Mouse (Mus musculus) lung, embryonic 15.5 days (tissue): ENCODE results near the gene Gab1. TPM values are rescaled to one million over a fixed set of nuclear protein-coding genes. Genes with fewer than 3 reads are reported as not detected.
"Not testable (repeated sequence)": the region's sequence is repeated elsewhere in the genome, so short reads cannot be mapped to it uniquely, and the experiment has no call there.

Source experiments
- ATAC-seq: fragments of 200-750 bp; cut with Nextera tagmentation; 2 replicates; pipeline ENCODE4 v1.8.0; 2017; ENCODE audit warnings: moderate number of reproducible peaks, borderline replicate concordance; ENCODE audit not compliant: low FRiP score, low TSS enrichment; ENCODE audit errors: extremely low read depth
- H3K27ac ChIP-seq: fragments of 300-500 bp; sonication (generic); 2 replicates; pipeline ENCODE4 v1.5.1; 2015; ENCODE audit warnings: moderate library complexity, mild to moderate bottlenecking, inconsistent platforms
- H3K27me3 ChIP-seq: fragments of 300-500 bp; sonication (generic); 2 replicates; pipeline ENCODE4 v1.6.1; 2015; ENCODE audit warnings: inconsistent platforms
- H3K36me3 ChIP-seq: fragments of 300-500 bp; sonication (generic); 2 replicates; pipeline ENCODE4 v1.6.1; 2015; ENCODE audit warnings: inconsistent platforms
- H3K4me1 ChIP-seq: fragments of 300-500 bp; sonication (generic); 2 replicates; pipeline ENCODE4 v1.6.1; 2015; ENCODE audit warnings: inconsistent platforms
- H3K4me2 ChIP-seq: fragments of 300-500 bp; sonication (generic); 2 replicates; pipeline ENCODE4 v1.6.1; 2015; ENCODE audit warnings: inconsistent platforms, mild to moderate bottlenecking, moderate library complexity
- H3K4me3 ChIP-seq: fragments of 300-500 bp; sonication (generic); 2 replicates; pipeline ENCODE4 v1.5.1; 2015; ENCODE audit warnings: mild to moderate bottlenecking, inconsistent platforms
- H3K9ac ChIP-seq: fragments of 300-500 bp; sonication (generic); 2 replicates; pipeline ENCODE4 v1.6.1; 2015; ENCODE audit warnings: inconsistent platforms
- H3K9me3 ChIP-seq: fragments of 300-500 bp; sonication (generic); 2 replicates; pipeline ENCODE4 v1.6.1; 2016; ENCODE audit warnings: inconsistent platforms
- WGBS: fragments of 180-500 bp; shearing (Covaris S2); methylation state at CpG from one replicate; pipeline ENCODE4 v1.1.7; 2015; 5-methylcytosine and 5-hydroxymethylcytosine counted together
- polyA plus RNA-seq: library from polyadenylated mRNA; unstranded; fragments of >200 nt; fragmentation: Nextera tagmentation; extraction: Ambion mirVana; gene quantifications from 2 replicates; pipeline ENCODE4 v1.2.1, GENCODE M21; 2015

Gene Gab1
- polyA plus RNA-seq, 1 experiment from 2014 or later: 22.2 TPM

DNA sequence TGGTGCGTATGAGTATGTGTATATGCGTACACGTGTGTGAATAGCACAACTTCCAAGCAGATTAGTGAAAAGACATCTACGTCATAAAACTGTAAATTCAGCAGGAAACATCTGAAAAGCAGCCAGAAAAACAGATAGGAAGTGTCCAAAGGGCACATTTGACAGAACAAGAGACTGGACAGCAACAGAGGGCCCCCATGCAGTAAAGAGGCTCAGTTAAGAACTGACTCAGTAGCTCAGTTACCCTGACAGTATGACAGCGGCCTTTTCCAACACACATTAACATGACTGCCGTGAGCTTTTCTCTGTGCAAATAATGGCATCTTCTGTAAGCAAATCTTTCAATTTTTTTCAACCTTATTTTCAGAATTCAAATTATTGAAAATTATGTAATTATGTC lies 111.9 kb downstream of the Gab1 start:
- 85% methylated on average over 6 of the region's 6 CpGs for WGBS
- no peak overlapping the region for H3K4me3 ChIP-seq
- no peaks in the 10 kb centered on the region for H3K4me1 ChIP-seq
- H3K9me3 ChIP-seq: no peaks in the 10 kb centered on the region
- H3K4me2 ChIP-seq: no peak overlapping the region
- ATAC-seq: no peak
- H3K27me3 ChIP-seq: no peaks in the 10 kb centered on the region
- H3K9ac ChIP-seq: no peak overlapping the region
- H3K36me3 ChIP-seq: peaks cover 60% of the 10 kb centered on the region
- no peak overlapping the region for H3K27ac ChIP-seq

- no peak overlapping the region for H3K9ac ChIP-seq
- H3K27ac ChIP-seq: no peak overlapping the region
- H3K36me3 ChIP-seq: no peaks in the 10 kb centered on the region
- no peaks in the 10 kb centered on the region for H3K27me3 ChIP-seq
- no peaks in the 10 kb centered on the region for H3K9me3 ChIP-seq
- ATAC-seq: no peak
- WGBS: 26% methylated on average over 9 of the region's 9 CpGs
- no peak overlapping the region for H3K4me2 ChIP-seq
- H3K4me3 ChIP-seq: no peak overlapping the region
- H3K4me1 ChIP-seq: no peaks in the 10 kb centered on the region
Observed at GRCm38 (mm10) chr8:80753017-80753715, 127.2 kb downstream of the Gab1 start.

- Histone ChIP-seq H3K4me3 (no peak overlapping the region), H3K4me1 (no peaks in the 10 kb centered on the region), H3K36me3 (no peaks in the 10 kb centered on the region), H3K27ac (no peak overlapping the region), H3K4me2 (no peak overlapping the region), H3K9ac (no peak overlapping the region), H3K9me3 (no peaks in the 10 kb centered on the region), H3K27me3 (no peaks in the 10 kb centered on the region)
- 60% methylated on average over 7 of the region's 7 CpGs for WGBS
- no peak for ATAC-seq
Observed at GRCm38 (mm10) chr8:80752429-80752828, 127.9 kb downstream of the Gab1 start.

DNA sequence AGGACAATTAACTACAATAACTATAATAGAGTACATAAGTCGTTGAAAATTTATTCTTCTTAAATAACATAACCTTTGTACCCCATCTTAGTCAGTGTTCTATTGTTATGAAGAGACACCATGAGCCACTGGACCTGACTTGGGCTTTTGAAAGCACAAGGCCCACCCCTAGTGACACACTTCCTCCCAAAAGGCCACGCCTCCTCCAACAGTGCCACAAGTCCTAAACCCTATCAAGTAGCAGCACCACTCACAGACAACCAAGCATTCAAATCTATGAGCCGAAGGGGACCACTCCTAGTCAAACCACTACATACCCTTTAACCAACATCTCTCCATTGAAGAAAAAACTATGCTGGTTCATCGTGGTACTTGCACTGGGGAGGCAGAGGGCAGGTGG lies 131.2 kb downstream of the Gab1 start:
- H3K27ac ChIP-seq: no peak overlapping the region
- H3K4me1 ChIP-seq: no peaks in the 10 kb centered on the region
- ATAC-seq: no peak
- H3K36me3 ChIP-seq: no peaks in the 10 kb centered on the region
- WGBS: 79% methylated on average over 4 of the region's 4 CpGs
- H3K27me3 ChIP-seq: no peaks in the 10 kb centered on the region
- H3K9ac ChIP-seq: no peak overlapping the region
- no peak overlapping the region for H3K4me3 ChIP-seq
- H3K4me2 ChIP-seq: no peak overlapping the region
- no peaks in the 10 kb centered on the region for H3K9me3 ChIP-seq

- H3K27ac ChIP-seq: peak overlapping the region; percentile 98
- H3K9ac ChIP-seq: peak overlapping the region; percentile 58
- H3K4me2 ChIP-seq: peak overlapping the region; percentile 66
- 11% methylated on average over 14 of the region's 14 CpGs for WGBS
- peak; percentile 48 for ATAC-seq
- H3K27me3 ChIP-seq: no peaks in the 10 kb centered on the region
- peak overlapping the region; percentile 88 for H3K4me3 ChIP-seq
- H3K9me3 ChIP-seq: no peaks in the 10 kb centered on the region
- peaks cover 10% of the 10 kb centered on the region; the same call in 1 of the 2 replicates for H3K36me3 ChIP-seq
- peaks cover 9% of the 10 kb centered on the region for H3K4me1 ChIP-seq
Observed at GRCm38 (mm10) chr8:80739932-80740331, 140.4 kb downstream of the Gab1 start.

GRCm38 (mm10) chr8:80739155-80739924 lies 141.0 kb downstream of the Gab1 start, which contains the start of gene Smarca5:
Gene Smarca5, minus strand, starts transcription at chr8:80739497.
- WGBS: 1% methylated on average over 90 of the region's 91 CpGs
- H3K9me3 ChIP-seq, H3K4me1 ChIP-seq, H3K36me3 ChIP-seq, H3K27me3 ChIP-seq: not testable (repeated sequence)
- ATAC-seq: peak; percentile 98
- peak within 1 kb of the TSS; percentile 84 for H3K9ac ChIP-seq
- peak within 1 kb of the TSS; percentile 96 for H3K4me2 ChIP-seq
- H3K27ac ChIP-seq: peak within 1 kb of the TSS; percentile 99
- peak within 1 kb of the TSS; percentile 88 for H3K4me3 ChIP-seq

- Histone ChIP-seq H3K4me1 (peaks cover 9% of the 10 kb centered on the region), H3K4me3 (peak overlapping the region; percentile 88), H3K9ac (peak overlapping the region; percentile 84), H3K27ac (peak overlapping the region; percentile 99), H3K4me2 (peak overlapping the region; percentile 96), H3K9me3 (no peaks in the 10 kb centered on the region), H3K36me3 (peaks cover 13% of the 10 kb centered on the region; the same call in 1 of the 2 replicates), H3K27me3 (no peaks in the 10 kb centered on the region)
- ATAC-seq: peak; percentile 62
- WGBS: under 1% methylated on average over 75 of the region's 84 CpGs
Observed at GRCm38 (mm10) chr8:80738388-80739154, 141.7 kb downstream of the Gab1 start.

GRCm38 (mm10) chr8:80738046-80738387 lies 142.3 kb downstream of the Gab1 start:
- ATAC-seq: no peak
- H3K4me3 ChIP-seq: peak overlapping the region; percentile 88
- 0% methylated on average over 5 of the region's 5 CpGs for WGBS
- no peaks in the 10 kb centered on the region for H3K9me3 ChIP-seq
- peaks cover 16% of the 10 kb centered on the region for H3K36me3 ChIP-seq
- no peaks in the 10 kb centered on the region for H3K27me3 ChIP-seq
- H3K9ac ChIP-seq: peak overlapping the region; percentile 84
- peaks cover 9% of the 10 kb centered on the region for H3K4me1 ChIP-seq
- peak overlapping the region; percentile 99 for H3K27ac ChIP-seq
- peak overlapping the region; percentile 96 for H3K4me2 ChIP-seq

GRCm38 (mm10) chr8:80732326-80732725 lies 148.0 kb downstream of the Gab1 start:
- no peak overlapping the region for H3K4me3 ChIP-seq
- H3K4me2 ChIP-seq: no peak overlapping the region
- no peak for ATAC-seq
- H3K9me3 ChIP-seq: no peaks in the 10 kb centered on the region
- H3K36me3 ChIP-seq: peaks cover 47% of the 10 kb centered on the region
- H3K9ac ChIP-seq: no peak overlapping the region
- H3K4me1 ChIP-seq: no peaks in the 10 kb centered on the region
- no peak overlapping the region for H3K27ac ChIP-seq
- H3K27me3 ChIP-seq: no peaks in the 10 kb centered on the region

GRCm38 (mm10) chr8:80714461-80714860 lies 165.9 kb downstream of the Gab1 start:
- Histone ChIP-seq H3K4me2 (no peak overlapping the region), H3K4me1 (no peaks in the 10 kb centered on the region), H3K9ac (no peak overlapping the region), H3K27ac (no peak overlapping the region), H3K27me3 (no peaks in the 10 kb centered on the region), H3K36me3 (peaks cover 59% of the 10 kb centered on the region), H3K9me3 (no peaks in the 10 kb centered on the region), H3K4me3 (no peak overlapping the region)
- 94% methylated on average over 1 of the region's 1 CpGs for WGBS
- no peak for ATAC-seq
